Mouse (Mus musculus) embryonic facial prominence, embryonic 14.5 days (tissue): ENCODE results near the gene Cdk2ap2. TPM values are rescaled to one million over a fixed set of nuclear protein-coding genes. Genes with fewer than 3 reads are reported as not detected.

ENCODE experiments used
- ATAC-seq: fragments of 200-750 bp; cut with Nextera tagmentation; 2 replicates; pipeline ENCODE4 v1.8.0; 2017; ENCODE audit warnings: low read depth, moderate number of reproducible peaks, moderate TSS enrichment
- DNase-seq: peaks from one replicate; pipeline ENCODE4 v3.0.0-alpha.2; 2015; ENCODE audit warnings: low spot score
- H3K27ac ChIP-seq: fragments of 300-500 bp; sonication (generic); replicated peaks from 2 replicates; pipeline ENCODE4 v1.5.1; 2014; ENCODE audit warnings: low read depth, mild to moderate bottlenecking, low read length, moderate library complexity
- H3K27me3 ChIP-seq: fragments of 300-500 bp; sonication (generic); replicated peaks from 2 replicates; pipeline ENCODE4 v1.6.1; 2014; ENCODE audit warnings: low read length; ENCODE audit not compliant: control insufficient read depth, insufficient read depth
- H3K36me3 ChIP-seq: fragments of 300-500 bp; sonication (generic); 2 replicates; pipeline ENCODE4 v1.6.1; 2014; ENCODE audit warnings: low read length, mixed read lengths; ENCODE audit not compliant: control insufficient read depth, insufficient read depth
- H3K4me1 ChIP-seq: fragments of 300-500 bp; sonication (generic); 2 replicates; pipeline ENCODE4 v1.6.1; 2014; ENCODE audit warnings: antibody characterized with exemption, low read length; ENCODE audit not compliant: control insufficient read depth, insufficient read depth
- H3K4me2 ChIP-seq: fragments of 300-500 bp; sonication (generic); 2 replicates; pipeline ENCODE4 v1.6.1; 2014; ENCODE audit warnings: low read depth, mild to moderate bottlenecking, low read length, moderate library complexity, mixed read lengths
- H3K4me3 ChIP-seq: fragments of 300-500 bp; sonication (generic); 2 replicates; pipeline ENCODE4 v1.5.1; 2014; ENCODE audit warnings: low read depth, mild to moderate bottlenecking, low read length
- H3K9ac ChIP-seq: fragments of 300-500 bp; sonication (generic); 2 replicates; pipeline ENCODE4 v1.6.1; 2014; ENCODE audit warnings: low read depth, mild to moderate bottlenecking, low read length, moderate library complexity, mixed read lengths
- H3K9me3 ChIP-seq: fragments of 300-500 bp; sonication (generic); 2 replicates; pipeline ENCODE4 v1.6.1; 2016; ENCODE audit warnings: low read length; ENCODE audit not compliant: control insufficient read depth
- WGBS: fragments of 180-500 bp; shearing (Covaris S2); extraction: QIAGEN DNeasy Blood & Tissue Kit; methylation state at CpG from one replicate; pipeline ENCODE4 v1.1.7; 2014; 5-methylcytosine and 5-hydroxymethylcytosine counted together
- polyA plus RNA-seq: library from polyadenylated mRNA; unstranded; fragments of >200 nt; fragmentation: Nextera tagmentation; extraction: Ambion mirVana; gene quantifications from 2 replicates; pipeline ENCODE4 v1.2.1, GENCODE M21; 2014

The Cdk2ap2 gene
- polyA plus RNA-seq, 1 experiment from 2014 or later: 68.6 TPM

- Histone ChIP-seq H3K4me1 (no peaks in the 10 kb centered on the region), H3K36me3 (no peaks in the 10 kb centered on the region), H3K9me3 (no peaks in the 10 kb centered on the region), H3K27me3 (no peaks in the 10 kb centered on the region), H3K4me2 (no peak overlapping the region), H3K9ac (no peak overlapping the region), H3K4me3 (no peak overlapping the region), H3K27ac (no peak overlapping the region)
- 100% methylated on average over 1 of the region's 1 CpGs for WGBS
- DNase-seq (no peak), ATAC-seq (no peak)
These were observed 12.0 kb upstream of the Cdk2ap2 start for GRCm38 (mm10) chr19:4084984-4085383.

- WGBS: 84% methylated on average over 15 of the region's 15 CpGs
- Histone ChIP-seq H3K4me2 (no peak overlapping the region), H3K9ac (no peak overlapping the region), H3K27me3 (no peaks in the 10 kb centered on the region), H3K4me3 (no peak overlapping the region), H3K36me3 (no peaks in the 10 kb centered on the region), H3K9me3 (no peaks in the 10 kb centered on the region), H3K4me1 (no peaks in the 10 kb centered on the region), H3K27ac (no peak overlapping the region)
- DNase-seq: no peak
- ATAC-seq: no peak
These were observed 10.8 kb upstream of the Cdk2ap2 start for GRCm38 (mm10) chr19:4086156-4086555.

- ATAC-seq (no peak), DNase-seq (no peak)
- no peaks in the 10 kb centered on the region for H3K9me3 ChIP-seq
- no peak overlapping the region for H3K4me2 ChIP-seq
- H3K36me3 ChIP-seq: no peaks in the 10 kb centered on the region
- no peak overlapping the region for H3K27ac ChIP-seq
- no peaks in the 10 kb centered on the region for H3K4me1 ChIP-seq
- no peak overlapping the region for H3K4me3 ChIP-seq
- WGBS: 93% methylated on average over 5 of the region's 5 CpGs
- H3K9ac ChIP-seq: no peak overlapping the region
- H3K27me3 ChIP-seq: no peaks in the 10 kb centered on the region
These were observed 9.9 kb upstream of the Cdk2ap2 start for GRCm38 (mm10) chr19:4087090-4087489.

- Histone ChIP-seq H3K27me3 (no peaks in the 10 kb centered on the region), H3K4me2 (no peak overlapping the region), H3K4me3 (no peak overlapping the region), H3K9me3 (no peaks in the 10 kb centered on the region), H3K36me3 (no peaks in the 10 kb centered on the region), H3K27ac (no peak overlapping the region), H3K9ac (no peak overlapping the region), H3K4me1 (no peaks in the 10 kb centered on the region)
- 45% methylated on average over 5 of the region's 5 CpGs for WGBS
- no peak for ATAC-seq
- no peak for DNase-seq
These were observed 8.8 kb upstream of the Cdk2ap2 start for GRCm38 (mm10) chr19:4088146-4088545.

- Histone ChIP-seq H3K4me1 (no peaks in the 10 kb centered on the region), H3K36me3 (no peaks in the 10 kb centered on the region), H3K4me3 (no peak overlapping the region), H3K27me3 (no peaks in the 10 kb centered on the region), H3K27ac (no peak overlapping the region), H3K4me2 (no peak overlapping the region), H3K9me3 (no peaks in the 10 kb centered on the region), H3K9ac (no peak overlapping the region)
- 69% methylated on average over 6 of the region's 6 CpGs for WGBS
- DNase-seq (no peak), ATAC-seq (no peak)
These were observed 7.9 kb upstream of the Cdk2ap2 start for GRCm38 (mm10) chr19:4089128-4089527.

GRCm38 (mm10) chr19:4090446-4090845, 6.5 kb upstream of the Cdk2ap2 start:
- Histone ChIP-seq H3K27ac (no peak overlapping the region), H3K4me1 (no peaks in the 10 kb centered on the region), H3K4me3 (no peak overlapping the region), H3K36me3 (no peaks in the 10 kb centered on the region), H3K4me2 (no peak overlapping the region), H3K9ac (no peak overlapping the region), H3K27me3 (no peaks in the 10 kb centered on the region), H3K9me3 (no peaks in the 10 kb centered on the region)
- ATAC-seq: no peak
- WGBS: 82% methylated on average over 3 of the region's 3 CpGs
- no peak for DNase-seq

GRCm38 (mm10) chr19:4091383-4091782, 5.6 kb upstream of the Cdk2ap2 start:
- Histone ChIP-seq H3K4me3 (no peak overlapping the region), H3K4me1 (no peaks in the 10 kb centered on the region), H3K9ac (no peak overlapping the region), H3K4me2 (no peak overlapping the region), H3K27me3 (no peaks in the 10 kb centered on the region), H3K36me3 (no peaks in the 10 kb centered on the region), H3K9me3 (no peaks in the 10 kb centered on the region), H3K27ac (no peak overlapping the region)
- ATAC-seq: no peak
- DNase-seq: no peak
- 58% methylated on average over 2 of the region's 2 CpGs for WGBS

- Histone ChIP-seq H3K4me3 (no peak overlapping the region), H3K27me3 (no peaks in the 10 kb centered on the region), H3K9me3 (no peaks in the 10 kb centered on the region), H3K9ac (no peak overlapping the region), H3K4me1 (peaks cover 4% of the 10 kb centered on the region; the same call in 1 of the 2 replicates), H3K4me2 (no peak overlapping the region), H3K36me3 (no peaks in the 10 kb centered on the region), H3K27ac (no peak overlapping the region)
- WGBS: 90% methylated on average over 3 of the region's 3 CpGs
- DNase-seq: no peak
- ATAC-seq: no peak
These were observed 4.2 kb upstream of the Cdk2ap2 start for GRCm38 (mm10) chr19:4092750-4093149.

GRCm38 (mm10) chr19:4093772-4094171, 3.2 kb upstream of the Cdk2ap2 start:
- no peak overlapping the region for H3K27ac ChIP-seq
- no peak overlapping the region for H3K4me2 ChIP-seq
- no peak overlapping the region for H3K4me3 ChIP-seq
- H3K9me3 ChIP-seq: no peaks in the 10 kb centered on the region
- H3K27me3 ChIP-seq: no peaks in the 10 kb centered on the region
- peaks cover 4% of the 10 kb centered on the region; the same call in 1 of the 2 replicates for H3K4me1 ChIP-seq
- DNase-seq (no peak), ATAC-seq (no peak)
- H3K36me3 ChIP-seq: no peaks in the 10 kb centered on the region
- WGBS: 72% methylated on average over 7 of the region's 7 CpGs
- no peak overlapping the region for H3K9ac ChIP-seq
